Mouse (Mus musculus): ENCODE measurements around the gene Zdhhc12. TPM values are rescaled to one million over a fixed set of nuclear protein-coding genes. Genes with fewer than 3 reads are reported as not detected.
A peak's percentile ranks its signal among the peaks of the same experiment; 100 is the strongest.

Gene Zdhhc12
- polyA plus RNA-seq, 1 experiment, result 146 TPM

- no peaks in the 10 kb centered on the region for H3K27me3 ChIP-seq (ENCODE audit: control insufficient read depth, insufficient read depth, low read length)
- no peak overlapping the region for H3K27ac ChIP-seq (ENCODE audit: control insufficient read depth, insufficient read depth, low read length)
- 89% methylated on average over 5 of the region's 5 CpGs for WGBS
- DNase-seq, result no peak
- TF ChIP-seq CTCF (IDR thresholded peaks at IDR 0.05; ENCODE audit: borderline replicate concordance, control insufficient read depth, extremely low read depth, insufficient read depth, low read length, poor library complexity) (no peak), POLR2A (IDR thresholded peaks at IDR 0.05; ENCODE audit: control insufficient read depth, extremely low read depth, insufficient read depth, low read length, poor library complexity) (no peak)
- no peak overlapping the region for H3K4me3 ChIP-seq (ENCODE audit: control insufficient read depth, insufficient read depth, low read length)
- no peaks in the 10 kb centered on the region for H3K36me3 ChIP-seq (ENCODE audit: control insufficient read depth, insufficient read depth, low read length)
- peaks cover 31% of the 10 kb centered on the region for H3K4me1 ChIP-seq (replicated peaks; ENCODE audit: control insufficient read depth, insufficient read depth, low read length)
These were observed 29.3 kb upstream of the Zdhhc12 start for GRCm38 (mm10) chr2:30122766-30123165.

GRCm38 (mm10) chr2:30120269-30120668 is 26.8 kb upstream of the Zdhhc12 start:
- H3K27me3 ChIP-seq (ENCODE audit: control insufficient read depth, insufficient read depth, low read length), result no peaks in the 10 kb centered on the region
- no peaks in the 10 kb centered on the region for H3K36me3 ChIP-seq (ENCODE audit: control insufficient read depth, insufficient read depth, low read length)
- H3K27ac ChIP-seq (ENCODE audit: control insufficient read depth, insufficient read depth, low read length), result peak overlapping the region; percentile 44; the same call in 1 of the 2 replicates
- no peak for TF ChIP-seq POLR2A (IDR thresholded peaks at IDR 0.05; ENCODE audit: control insufficient read depth, extremely low read depth, insufficient read depth, low read length, poor library complexity)
- TF ChIP-seq CTCF (IDR thresholded peaks at IDR 0.05; ENCODE audit: borderline replicate concordance, control insufficient read depth, extremely low read depth, insufficient read depth, low read length, poor library complexity), result no peak
- 94% methylated on average over 4 of the region's 4 CpGs for WGBS
- DNase-seq, result no peak
- H3K4me1 ChIP-seq (replicated peaks; ENCODE audit: control insufficient read depth, insufficient read depth, low read length), result peaks cover 31% of the 10 kb centered on the region
- no peak overlapping the region for H3K4me3 ChIP-seq (ENCODE audit: control insufficient read depth, insufficient read depth, low read length)

- Histone ChIP-seq H3K36me3 (ENCODE audit: control insufficient read depth, insufficient read depth, low read length) (no peaks in the 10 kb centered on the region), H3K27me3 (ENCODE audit: control insufficient read depth, insufficient read depth, low read length) (no peaks in the 10 kb centered on the region), H3K27ac (ENCODE audit: control insufficient read depth, insufficient read depth, low read length) (no peak overlapping the region), H3K4me3 (ENCODE audit: control insufficient read depth, insufficient read depth, low read length) (no peak overlapping the region), H3K4me1 (replicated peaks; ENCODE audit: control insufficient read depth, insufficient read depth, low read length) (peaks cover 25% of the 10 kb centered on the region)
- peak; percentile 72 for DNase-seq
- TF ChIP-seq POLR2A (IDR thresholded peaks at IDR 0.05; ENCODE audit: control insufficient read depth, extremely low read depth, insufficient read depth, low read length, poor library complexity) (no peak), CTCF (IDR thresholded peaks at IDR 0.05; ENCODE audit: borderline replicate concordance, control insufficient read depth, extremely low read depth, insufficient read depth, low read length, poor library complexity) (no peak)
- 48% methylated on average over 6 of the region's 6 CpGs for WGBS
These were observed 26.2 kb upstream of the Zdhhc12 start for GRCm38 (mm10) chr2:30119641-30120051.

- no peak overlapping the region for H3K27ac ChIP-seq (ENCODE audit: control insufficient read depth, insufficient read depth, low read length)
- no peaks in the 10 kb centered on the region for H3K27me3 ChIP-seq (ENCODE audit: control insufficient read depth, insufficient read depth, low read length)
- H3K36me3 ChIP-seq (ENCODE audit: control insufficient read depth, insufficient read depth, low read length), result peaks cover 23% of the 10 kb centered on the region
- no peak overlapping the region for H3K4me3 ChIP-seq (ENCODE audit: control insufficient read depth, insufficient read depth, low read length)
- TF ChIP-seq CTCF (IDR thresholded peaks at IDR 0.05; ENCODE audit: borderline replicate concordance, control insufficient read depth, extremely low read depth, insufficient read depth, low read length, poor library complexity), result no peak
- peaks cover 10% of the 10 kb centered on the region for H3K4me1 ChIP-seq (replicated peaks; ENCODE audit: control insufficient read depth, insufficient read depth, low read length)
- DNase-seq, result no peak
- 5% methylated on average over 5 of the region's 5 CpGs for WGBS
These were observed 19.1 kb upstream of the Zdhhc12 start for GRCm38 (mm10) chr2:30112564-30112963.

- Histone ChIP-seq H3K27ac (ENCODE audit: control insufficient read depth, insufficient read depth, low read length) (no peak overlapping the region), H3K4me3 (ENCODE audit: control insufficient read depth, insufficient read depth, low read length) (no peak overlapping the region), H3K27me3 (ENCODE audit: control insufficient read depth, insufficient read depth, low read length) (no peaks in the 10 kb centered on the region), H3K4me1 (replicated peaks; ENCODE audit: control insufficient read depth, insufficient read depth, low read length) (peaks cover 10% of the 10 kb centered on the region), H3K36me3 (ENCODE audit: control insufficient read depth, insufficient read depth, low read length) (peaks cover 29% of the 10 kb centered on the region)
- DNase-seq, result no peak
- 99% methylated on average over 2 of the region's 2 CpGs for WGBS
- TF ChIP-seq CTCF (IDR thresholded peaks at IDR 0.05; ENCODE audit: borderline replicate concordance, control insufficient read depth, extremely low read depth, insufficient read depth, low read length, poor library complexity), result no peak
- TF ChIP-seq POLR2A (IDR thresholded peaks at IDR 0.05; ENCODE audit: control insufficient read depth, extremely low read depth, insufficient read depth, low read length, poor library complexity), result no peak
These were observed 18.1 kb upstream of the Zdhhc12 start for GRCm38 (mm10) chr2:30111500-30111899.

GRCm38 (mm10) chr2:30108260-30108659 is 14.8 kb upstream of the Zdhhc12 start:
- peaks cover 9% of the 10 kb centered on the region for H3K4me1 ChIP-seq (replicated peaks; ENCODE audit: control insufficient read depth, insufficient read depth, low read length)
- 97% methylated on average over 4 of the region's 4 CpGs for WGBS
- DNase-seq, result no peak
- H3K36me3 ChIP-seq (ENCODE audit: control insufficient read depth, insufficient read depth, low read length), result peaks cover 29% of the 10 kb centered on the region
- TF ChIP-seq CTCF (IDR thresholded peaks at IDR 0.05; ENCODE audit: borderline replicate concordance, control insufficient read depth, extremely low read depth, insufficient read depth, low read length, poor library complexity), result no peak
- TF ChIP-seq POLR2A (IDR thresholded peaks at IDR 0.05; ENCODE audit: control insufficient read depth, extremely low read depth, insufficient read depth, low read length, poor library complexity), result no peak
- H3K4me3 ChIP-seq (ENCODE audit: control insufficient read depth, insufficient read depth, low read length), result no peak overlapping the region
- no peak overlapping the region for H3K27ac ChIP-seq (ENCODE audit: control insufficient read depth, insufficient read depth, low read length)
- H3K27me3 ChIP-seq (ENCODE audit: control insufficient read depth, insufficient read depth, low read length), result no peaks in the 10 kb centered on the region

GRCm38 (mm10) chr2:30107646-30108045 is 14.2 kb upstream of the Zdhhc12 start:
- H3K4me1 ChIP-seq (replicated peaks; ENCODE audit: control insufficient read depth, insufficient read depth, low read length), result peaks cover 4% of the 10 kb centered on the region
- H3K36me3 ChIP-seq (ENCODE audit: control insufficient read depth, insufficient read depth, low read length), result peaks cover 32% of the 10 kb centered on the region
- TF ChIP-seq POLR2A (IDR thresholded peaks at IDR 0.05; ENCODE audit: control insufficient read depth, extremely low read depth, insufficient read depth, low read length, poor library complexity) (no peak), CTCF (IDR thresholded peaks at IDR 0.05; ENCODE audit: borderline replicate concordance, control insufficient read depth, extremely low read depth, insufficient read depth, low read length, poor library complexity) (no peak)
- DNase-seq, result no peak
- H3K27me3 ChIP-seq (ENCODE audit: control insufficient read depth, insufficient read depth, low read length), result no peaks in the 10 kb centered on the region
- no peak overlapping the region for H3K27ac ChIP-seq (ENCODE audit: control insufficient read depth, insufficient read depth, low read length)
- WGBS, result 98% methylated on average over 5 of the region's 5 CpGs
- no peak overlapping the region for H3K4me3 ChIP-seq (ENCODE audit: control insufficient read depth, insufficient read depth, low read length)

Data from thymus, adult 2 months (tissue).